Mouse (Mus musculus) hindbrain, embryonic 16.5 days (tissue): Measurements from ENCODE around the gene Prr29. TPM values are rescaled to one million over a fixed set of nuclear protein-coding genes. Genes with fewer than 3 reads are reported as not detected.

Experiments
- polyA plus RNA-seq: library from polyadenylated mRNA; unstranded; fragments of >200 nt; fragmentation: Nextera tagmentation; extraction: Ambion mirVana; gene quantifications from 2 replicates; pipeline ENCODE4 v1.2.1, GENCODE M21; 2015

The Prr29 gene
- polyA plus RNA-seq, 1 experiment from 2014 or later: not detected

Other genes with a start within 250 kb of the Prr29 start
- gene Gm10840, start 204.6 kb upstream of the Prr29 start, polyA plus RNA-seq: not detected in 2 replicates
- 142 and 161 TPM in 2 replicates for gene Limd2, start 204.6 kb upstream of the Prr29 start, polyA plus RNA-seq
- 28.6 and 30.1 TPM in 2 replicates for gene Strada, start 163.3 kb upstream of the Prr29 start, polyA plus RNA-seq
- 109 and 113 TPM in 2 replicates for gene Ccdc47, start 149.1 kb upstream of the Prr29 start, polyA plus RNA-seq
- 77.9 and 87.4 TPM in 2 replicates for gene Ddx42, start 148.5 kb upstream of the Prr29 start, polyA plus RNA-seq
- 31.6 and 35.0 TPM in 2 replicates for gene Ftsj3, start 109.4 kb upstream of the Prr29 start, polyA plus RNA-seq
- gene Psmc5, start 109.3 kb upstream of the Prr29 start, polyA plus RNA-seq: 303 and 330 TPM in 2 replicates
- gene Smarcd2, start 92.5 kb upstream of the Prr29 start, polyA plus RNA-seq: 9.6 and 11.2 TPM in 2 replicates
- gene Tcam1, start 88.8 kb upstream of the Prr29 start, polyA plus RNA-seq: 0.06 and 0.14 TPM in 2 replicates
- gene Gh, start 63.6 kb upstream of the Prr29 start, polyA plus RNA-seq: 0.61 TPM in 1 of 2 replicates, not detected in the other
- 0.85 and 1.5 TPM in 2 replicates for gene Cd79b, start 50.7 kb upstream of the Prr29 start, polyA plus RNA-seq
- gene Scn4a, start 12.2 kb upstream of the Prr29 start, polyA plus RNA-seq: 0.06 TPM in 1 of 2 replicates, not detected in the other
- gene Icam2, start 22.6 kb downstream of the Prr29 start, polyA plus RNA-seq: 15.1 and 17.6 TPM in 2 replicates
- 3.3 and 4.8 TPM in 2 replicates for gene Ern1, start 122.4 kb downstream of the Prr29 start, polyA plus RNA-seq
- gene Tex2, start 248.0 kb downstream of the Prr29 start, polyA plus RNA-seq: 29.5 and 38.4 TPM in 2 replicates